Mouse (Mus musculus) liver, embryonic 13.5 days (tissue): ENCODE measurements around the gene Upp2. TPM values are rescaled to one million over a fixed set of nuclear protein-coding genes. Genes with fewer than 3 reads are reported as not detected.

Source experiments
- ATAC-seq: fragments of 200-750 bp; cut with Nextera tagmentation; 2 replicates; pipeline ENCODE4 v1.8.0; 2017; ENCODE audit warnings: low read depth, mild to moderate bottlenecking, moderate number of reproducible peaks, moderate library complexity
- DNase-seq: peaks from one replicate; pipeline ENCODE4 v3.0.0; 2022
- H3K27ac ChIP-seq: fragments of 300-500 bp; sonication (generic); 2 replicates; pipeline ENCODE4 v1.5.1; 2015; ENCODE audit warnings: moderate library complexity, mild to moderate bottlenecking, inconsistent platforms
- H3K27me3 ChIP-seq: fragments of 300-500 bp; sonication (generic); 2 replicates; pipeline ENCODE4 v1.6.1; 2015; ENCODE audit warnings: mild to moderate bottlenecking, inconsistent platforms
- H3K36me3 ChIP-seq: fragments of 300-500 bp; sonication (generic); 2 replicates; pipeline ENCODE4 v1.6.1; 2015; ENCODE audit warnings: mild to moderate bottlenecking, inconsistent platforms
- H3K4me1 ChIP-seq: fragments of 300-500 bp; sonication (generic); replicated peaks from 2 replicates; pipeline ENCODE4 v1.6.1; 2015; ENCODE audit warnings: inconsistent platforms
- H3K4me2 ChIP-seq: fragments of 300-500 bp; sonication (generic); 2 replicates; pipeline ENCODE4 v1.6.1; 2015; ENCODE audit warnings: inconsistent platforms, mild to moderate bottlenecking, moderate library complexity
- H3K4me3 ChIP-seq: fragments of 300-500 bp; sonication (generic); replicated peaks from 2 replicates; pipeline ENCODE4 v1.5.1; 2015; ENCODE audit warnings: mild to moderate bottlenecking, inconsistent platforms
- H3K9ac ChIP-seq: fragments of 300-500 bp; sonication (generic); 2 replicates; pipeline ENCODE4 v1.6.1; 2015; ENCODE audit warnings: mild to moderate bottlenecking, inconsistent platforms
- H3K9me3 ChIP-seq: fragments of 300-500 bp; sonication (generic); replicated peaks from 2 replicates; pipeline ENCODE4 v1.6.1; 2016; ENCODE audit warnings: inconsistent platforms
- WGBS: fragments of 180-500 bp; shearing (Covaris S2); methylation state at CpG from one replicate; pipeline ENCODE4 v1.1.7; 2015; ENCODE audit not compliant: insufficient replicate concordance; 5-methylcytosine and 5-hydroxymethylcytosine counted together
- polyA plus RNA-seq: library from polyadenylated mRNA; unstranded; fragments of >200 nt; fragmentation: Nextera tagmentation; extraction: Ambion mirVana; gene quantifications from 2 replicates; pipeline ENCODE4 v1.2.1, GENCODE M21; 2015

Upp2 gene
- polyA plus RNA-seq, 1 experiment from 2014 or later, result 1.4 TPM

DNA sequence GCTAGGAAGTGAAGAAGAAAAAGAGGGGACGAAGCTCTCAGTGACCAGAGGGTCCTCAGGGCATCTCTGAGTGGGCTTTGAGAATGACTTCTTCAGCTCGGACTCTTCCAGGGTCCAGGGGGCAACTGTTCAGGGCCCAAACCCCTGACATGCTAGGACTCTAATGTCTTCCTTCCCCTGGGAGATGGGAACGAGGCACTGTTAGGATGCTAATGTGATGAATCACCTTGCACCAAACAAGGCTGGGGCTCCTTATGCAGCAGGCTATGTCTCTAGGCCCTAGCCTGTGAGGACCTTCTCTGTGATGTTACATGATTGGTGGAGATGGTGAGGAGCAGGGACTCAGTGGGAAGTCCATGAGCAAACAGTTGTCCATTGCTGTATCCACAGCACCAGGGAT lies 114.3 kb downstream of the Upp2 start:
- DNase-seq, result no peak
- Histone ChIP-seq H3K36me3 (no peaks in the 10 kb centered on the region), H3K4me3 (no peak overlapping the region), H3K27ac (no peak overlapping the region), H3K4me1 (no peaks in the 10 kb centered on the region), H3K4me2 (no peak overlapping the region), H3K9ac (no peak overlapping the region), H3K27me3 (no peaks in the 10 kb centered on the region), H3K9me3 (no peaks in the 10 kb centered on the region)
- no peak for ATAC-seq
- WGBS, result 64% methylated on average over 3 of the region's 3 CpGs

DNA sequence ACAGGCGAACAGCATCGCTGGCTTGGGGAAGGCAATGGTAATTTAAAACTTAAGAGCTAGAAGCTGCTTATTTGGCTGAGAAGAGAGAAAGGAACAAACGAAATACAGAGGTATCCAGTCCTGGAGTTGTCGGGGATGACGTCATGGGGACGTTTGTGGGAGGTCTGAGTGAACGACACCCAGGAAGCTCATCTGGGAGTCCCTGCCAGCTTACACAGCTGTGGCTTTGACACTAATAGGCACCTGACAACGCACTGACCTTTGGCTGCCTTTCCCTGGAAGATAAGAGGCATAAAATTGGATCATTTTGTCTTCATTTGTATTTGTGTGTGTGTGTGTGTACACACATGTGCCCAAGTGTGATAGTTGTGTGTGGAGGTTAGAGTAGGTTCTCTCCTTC lies 130.4 kb downstream of the Upp2 start:
- no peaks in the 10 kb centered on the region for H3K36me3 ChIP-seq
- H3K4me3 ChIP-seq, result no peak overlapping the region
- no peaks in the 10 kb centered on the region for H3K27me3 ChIP-seq
- 58% methylated on average over 8 of the region's 8 CpGs for WGBS
- ATAC-seq, result no peak
- H3K4me2 ChIP-seq, result no peak overlapping the region
- no peaks in the 10 kb centered on the region for H3K9me3 ChIP-seq
- no peak overlapping the region for H3K9ac ChIP-seq
- no peaks in the 10 kb centered on the region for H3K4me1 ChIP-seq
- DNase-seq, result no peak
- H3K27ac ChIP-seq, result no peak overlapping the region

DNA sequence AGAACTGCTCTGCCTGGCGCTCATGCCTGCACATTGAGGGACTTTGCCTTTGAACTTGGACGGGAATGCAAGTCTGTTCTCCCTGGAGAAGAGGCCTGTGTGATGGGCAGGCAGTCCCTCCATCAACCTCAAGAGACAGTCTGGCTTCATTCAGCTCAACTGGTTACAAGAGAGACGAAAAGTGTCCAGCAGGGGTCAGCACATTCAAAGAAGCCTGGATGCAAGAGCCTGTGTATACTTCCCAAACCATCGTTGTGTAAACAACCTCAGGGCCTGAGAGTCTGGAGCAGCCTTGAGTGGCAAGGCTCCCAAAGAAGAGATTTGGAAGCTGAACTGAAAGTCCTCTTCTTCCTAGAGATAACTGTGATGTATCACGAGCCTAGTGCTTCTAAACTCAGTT lies 132.8 kb downstream of the Upp2 start:
- no peak for DNase-seq
- no peaks in the 10 kb centered on the region for H3K36me3 ChIP-seq
- H3K9me3 ChIP-seq, result no peaks in the 10 kb centered on the region
- WGBS, result 20% methylated on average over 5 of the region's 5 CpGs
- no peak overlapping the region for H3K4me2 ChIP-seq
- ATAC-seq, result no peak
- H3K4me3 ChIP-seq, result no peak overlapping the region
- no peaks in the 10 kb centered on the region for H3K27me3 ChIP-seq
- no peaks in the 10 kb centered on the region for H3K4me1 ChIP-seq
- no peak overlapping the region for H3K9ac ChIP-seq
- H3K27ac ChIP-seq, result no peak overlapping the region

DNA sequence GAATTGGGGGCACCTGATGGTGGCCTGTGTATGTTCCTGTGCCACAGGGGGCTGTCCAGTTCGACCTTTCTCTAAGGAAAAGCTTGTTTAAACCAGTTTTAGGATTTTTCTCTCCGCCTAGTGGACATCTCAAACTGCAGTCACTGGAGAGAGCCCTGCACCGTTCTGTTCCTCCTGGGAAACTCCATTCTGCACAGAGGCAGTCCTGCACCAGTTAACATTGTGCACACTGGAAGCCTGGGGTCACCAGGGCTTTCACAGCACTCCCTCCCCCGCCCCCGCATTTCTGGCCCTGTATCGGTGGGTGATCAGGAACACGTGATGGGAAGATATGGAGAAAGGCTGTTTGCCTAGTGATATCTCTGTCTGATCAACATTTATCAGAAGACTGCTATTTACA lies 133.3 kb downstream of the Upp2 start:
- no peak overlapping the region for H3K4me3 ChIP-seq
- no peak overlapping the region for H3K9ac ChIP-seq
- ATAC-seq (no peak), DNase-seq (no peak)
- no peak overlapping the region for H3K4me2 ChIP-seq
- no peaks in the 10 kb centered on the region for H3K36me3 ChIP-seq
- 57% methylated on average over 7 of the region's 7 CpGs for WGBS
- H3K4me1 ChIP-seq, result no peaks in the 10 kb centered on the region
- H3K9me3 ChIP-seq, result no peaks in the 10 kb centered on the region
- H3K27ac ChIP-seq, result no peak overlapping the region
- no peaks in the 10 kb centered on the region for H3K27me3 ChIP-seq

DNA sequence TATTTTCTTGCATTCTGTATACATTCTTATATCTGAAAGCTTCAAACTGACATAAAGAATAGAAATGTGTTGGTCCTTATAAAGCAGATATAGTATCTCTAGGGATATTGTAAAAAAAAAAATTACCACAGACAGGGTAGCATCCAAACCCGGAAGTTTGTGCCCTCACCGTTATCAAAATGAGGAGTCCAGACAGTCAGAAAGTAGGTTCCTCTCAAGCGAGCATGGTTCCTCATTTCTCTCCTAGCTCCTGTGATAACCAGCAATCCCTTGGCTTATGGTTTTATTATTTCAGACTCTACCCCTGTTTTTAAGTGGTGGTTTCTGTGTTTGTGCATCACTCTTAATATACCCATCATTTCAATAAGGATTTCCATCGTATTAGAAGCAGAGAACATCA lies 134.5 kb downstream of the Upp2 start:
- Histone ChIP-seq H3K36me3 (no peaks in the 10 kb centered on the region), H3K27ac (no peak overlapping the region), H3K4me1 (no peaks in the 10 kb centered on the region), H3K4me3 (no peak overlapping the region), H3K4me2 (no peak overlapping the region), H3K9ac (no peak overlapping the region), H3K27me3 (no peaks in the 10 kb centered on the region), H3K9me3 (no peaks in the 10 kb centered on the region)
- WGBS, result 44% methylated on average over 4 of the region's 4 CpGs
- ATAC-seq (no peak), DNase-seq (no peak)

DNA sequence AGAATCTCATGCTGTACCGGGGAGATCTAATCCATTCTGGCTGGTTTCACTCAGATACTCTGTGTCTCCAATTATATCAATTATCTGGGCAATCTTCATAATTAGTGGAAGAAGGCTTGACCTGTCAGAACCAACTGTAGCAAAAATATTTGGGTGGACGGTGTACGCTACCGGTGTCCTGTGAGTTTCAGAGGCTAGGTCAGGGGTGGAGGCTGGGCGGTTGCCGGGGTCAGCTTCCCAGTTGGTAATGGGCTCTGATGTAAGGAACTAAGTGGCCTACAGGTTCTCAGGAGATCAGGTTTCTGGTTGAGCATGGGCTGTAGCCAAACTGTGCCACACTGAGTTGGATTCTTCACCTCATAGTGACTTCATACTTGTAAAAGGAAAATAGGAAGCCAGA lies 136.1 kb downstream of the Upp2 start:
- H3K27ac ChIP-seq, result no peak overlapping the region
- ATAC-seq, result no peak
- 75% methylated on average over 6 of the region's 6 CpGs for WGBS

DNA sequence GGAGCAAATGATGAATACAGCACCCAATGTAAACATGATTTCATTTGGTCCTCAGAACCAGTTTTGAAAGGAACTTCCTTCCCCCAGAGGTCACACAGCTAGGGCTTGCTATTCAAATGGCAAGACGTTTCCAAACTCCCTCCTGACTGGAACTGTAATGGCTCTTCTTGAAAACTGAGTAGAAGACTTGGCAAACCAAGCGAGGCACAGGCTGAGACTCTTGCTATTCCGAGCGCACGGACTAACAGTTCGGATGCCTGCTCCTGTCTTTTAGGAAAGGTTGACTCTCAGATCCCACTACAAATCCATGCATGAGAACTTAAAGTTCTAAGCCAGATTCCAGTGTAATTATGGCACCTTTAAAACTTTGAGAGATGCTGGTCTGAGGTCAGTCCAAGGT lies 136.5 kb downstream of the Upp2 start:
- Histone ChIP-seq H3K9me3 (no peaks in the 10 kb centered on the region), H3K4me2 (no peak overlapping the region), H3K27me3 (no peaks in the 10 kb centered on the region), H3K4me3 (no peak overlapping the region), H3K4me1 (no peaks in the 10 kb centered on the region), H3K36me3 (no peaks in the 10 kb centered on the region), H3K27ac (no peak overlapping the region), H3K9ac (no peak overlapping the region)
- DNase-seq, result no peak
- 71% methylated on average over 6 of the region's 6 CpGs for WGBS
- no peak for ATAC-seq

More for the DNA sequence above, 136.1 kb downstream of the Upp2 start:
- H3K36me3 ChIP-seq, result no peaks in the 10 kb centered on the region
- no peaks in the 10 kb centered on the region for H3K27me3 ChIP-seq
- H3K4me1 ChIP-seq, result no peaks in the 10 kb centered on the region
- DNase-seq, result no peak
- H3K9me3 ChIP-seq, result no peaks in the 10 kb centered on the region
- H3K4me3 ChIP-seq, result no peak overlapping the region
- no peak overlapping the region for H3K9ac ChIP-seq
- H3K4me2 ChIP-seq, result no peak overlapping the region

DNA sequence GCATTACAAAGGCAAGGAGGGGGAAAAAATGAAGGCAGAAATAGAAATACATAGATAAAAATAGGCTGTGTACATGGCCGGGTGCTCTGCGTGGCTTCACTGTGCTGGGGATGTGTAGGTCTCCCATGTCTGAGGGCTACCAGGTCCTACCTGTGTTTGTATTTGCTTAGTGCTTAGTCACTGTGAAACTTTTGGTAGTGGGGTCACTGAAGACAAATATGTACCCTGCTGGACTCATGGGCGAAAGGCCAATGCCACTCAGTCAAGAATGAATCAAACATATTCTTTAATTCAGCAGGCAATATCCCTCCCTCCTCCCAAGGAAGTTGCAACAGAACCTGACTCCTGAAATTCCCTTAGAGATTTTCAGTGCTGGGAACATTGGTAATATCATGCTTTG lies 137.5 kb downstream of the Upp2 start:
- H3K9ac ChIP-seq, result no peak overlapping the region
- H3K9me3 ChIP-seq, result no peaks in the 10 kb centered on the region
- no peak overlapping the region for H3K4me3 ChIP-seq
- no peaks in the 10 kb centered on the region for H3K4me1 ChIP-seq
- WGBS, result 62% methylated on average over 3 of the region's 3 CpGs
- no peak overlapping the region for H3K4me2 ChIP-seq
- H3K27ac ChIP-seq, result no peak overlapping the region
- no peaks in the 10 kb centered on the region for H3K27me3 ChIP-seq
- no peaks in the 10 kb centered on the region for H3K36me3 ChIP-seq
- ATAC-seq, result no peak
- no peak for DNase-seq

DNA sequence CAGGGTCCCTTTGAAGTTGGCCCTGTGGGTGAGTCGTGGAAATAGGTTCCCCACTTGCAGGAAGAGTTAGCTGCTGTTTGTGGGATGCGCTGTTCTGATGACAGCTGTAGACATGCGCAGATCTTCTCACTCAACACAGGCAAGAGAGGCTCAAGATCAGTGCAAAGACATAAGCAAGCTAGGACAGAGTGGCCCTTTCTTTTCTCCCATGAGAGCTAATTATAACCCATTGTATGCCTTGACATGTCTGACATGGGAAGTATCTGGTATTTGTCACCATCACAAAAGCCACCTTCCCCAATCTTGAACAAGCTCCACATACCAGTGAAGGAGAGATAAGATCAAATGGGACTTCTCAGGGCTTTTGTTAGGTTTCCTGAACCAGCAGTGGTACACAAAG lies 140.6 kb downstream of the Upp2 start:
- H3K27me3 ChIP-seq, result no peaks in the 10 kb centered on the region
- no peak overlapping the region for H3K4me3 ChIP-seq
- no peaks in the 10 kb centered on the region for H3K36me3 ChIP-seq
- no peak overlapping the region for H3K4me2 ChIP-seq
- H3K27ac ChIP-seq, result no peak overlapping the region
- ATAC-seq, result no peak
- no peaks in the 10 kb centered on the region for H3K4me1 ChIP-seq
- no peak overlapping the region for H3K9ac ChIP-seq
- 64% methylated on average over 3 of the region's 3 CpGs for WGBS
- no peaks in the 10 kb centered on the region for H3K9me3 ChIP-seq
- no peak for DNase-seq

DNA sequence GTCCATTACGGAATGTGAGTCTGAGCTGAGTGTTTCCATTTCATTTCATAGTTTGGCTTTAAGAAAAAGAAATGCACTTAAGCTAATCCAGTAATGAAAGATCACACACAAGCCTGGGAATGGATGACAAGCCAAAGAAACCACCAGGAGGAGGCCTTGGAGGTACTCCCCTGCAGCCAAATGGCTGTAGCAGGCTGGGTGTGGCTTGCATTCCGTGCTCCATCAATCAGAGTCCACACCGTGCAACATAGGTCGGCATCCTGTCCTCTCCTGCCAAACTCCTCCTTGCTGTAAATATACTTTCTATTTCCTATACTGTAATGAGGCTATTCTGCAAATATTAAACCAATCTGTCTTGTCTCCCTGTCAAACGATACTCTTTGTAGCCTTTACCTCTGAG lies 143.1 kb downstream of the Upp2 start:
- no peak overlapping the region for H3K4me2 ChIP-seq
- H3K4me3 ChIP-seq, result no peak overlapping the region
- ATAC-seq, result no peak
- 56% methylated on average over 5 of the region's 5 CpGs for WGBS
- H3K9ac ChIP-seq, result no peak overlapping the region
- no peak for DNase-seq
- H3K9me3 ChIP-seq, result no peaks in the 10 kb centered on the region
- H3K36me3 ChIP-seq, result no peaks in the 10 kb centered on the region
- H3K4me1 ChIP-seq, result no peaks in the 10 kb centered on the region
- H3K27ac ChIP-seq, result no peak overlapping the region
- no peaks in the 10 kb centered on the region for H3K27me3 ChIP-seq

DNA sequence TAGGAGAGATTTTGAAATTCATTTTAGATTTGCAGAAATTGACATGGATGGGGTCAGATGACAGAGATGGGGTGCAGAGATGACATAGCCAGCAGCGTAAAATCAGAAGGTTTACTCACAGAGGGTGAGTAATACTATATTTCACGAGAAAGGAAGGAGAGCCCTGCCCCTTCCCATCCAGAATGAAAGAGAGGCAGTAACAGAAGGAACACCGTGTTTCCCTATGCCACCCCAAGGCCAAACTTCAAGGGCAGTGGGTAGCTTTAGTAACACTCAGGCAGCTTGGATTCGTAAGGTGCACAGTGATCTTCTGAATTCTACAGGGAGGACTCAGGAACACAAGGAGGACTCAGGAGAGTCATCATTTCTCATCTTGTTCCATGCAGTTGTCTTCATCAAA lies 144.0 kb downstream of the Upp2 start:
- H3K27me3 ChIP-seq, result no peaks in the 10 kb centered on the region
- H3K4me2 ChIP-seq, result no peak overlapping the region
- no peak overlapping the region for H3K27ac ChIP-seq
- DNase-seq, result no peak
- H3K4me1 ChIP-seq, result no peaks in the 10 kb centered on the region
- H3K9me3 ChIP-seq, result no peaks in the 10 kb centered on the region
- no peaks in the 10 kb centered on the region for H3K36me3 ChIP-seq
- ATAC-seq, result no peak
- WGBS, result 63% methylated on average over 4 of the region's 4 CpGs
- H3K4me3 ChIP-seq, result no peak overlapping the region
- no peak overlapping the region for H3K9ac ChIP-seq

DNA sequence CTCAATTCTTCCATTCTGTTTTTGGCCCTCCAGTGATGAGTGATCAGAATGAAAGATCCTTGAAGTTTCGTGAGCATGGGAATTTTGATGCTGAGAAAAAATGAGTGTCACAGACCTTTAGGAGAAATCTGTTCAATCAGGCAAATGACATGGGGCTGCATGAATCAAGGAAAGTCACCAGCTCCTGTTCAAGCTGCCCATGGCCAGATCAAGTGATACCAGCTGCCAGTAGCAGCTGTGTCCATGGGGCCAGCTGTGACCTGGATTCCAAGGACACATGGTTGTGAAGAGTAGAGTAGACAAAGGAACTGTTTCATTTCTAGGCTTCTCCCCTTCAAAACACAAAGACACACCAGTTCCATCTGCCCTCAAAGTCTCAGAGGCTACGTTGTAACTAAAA lies 144.4 kb downstream of the Upp2 start:
- no peak for DNase-seq
- no peak overlapping the region for H3K4me2 ChIP-seq
- peak overlapping the region; percentile 34; the same call in 1 of the 2 replicates for H3K27ac ChIP-seq
- no peaks in the 10 kb centered on the region for H3K36me3 ChIP-seq
- WGBS, result 51% methylated on average over 2 of the region's 2 CpGs
- no peak overlapping the region for H3K9ac ChIP-seq
- ATAC-seq, result no peak
- no peak overlapping the region for H3K4me3 ChIP-seq
- no peaks in the 10 kb centered on the region for H3K4me1 ChIP-seq
- H3K9me3 ChIP-seq, result no peaks in the 10 kb centered on the region
- H3K27me3 ChIP-seq, result no peaks in the 10 kb centered on the region

DNA sequence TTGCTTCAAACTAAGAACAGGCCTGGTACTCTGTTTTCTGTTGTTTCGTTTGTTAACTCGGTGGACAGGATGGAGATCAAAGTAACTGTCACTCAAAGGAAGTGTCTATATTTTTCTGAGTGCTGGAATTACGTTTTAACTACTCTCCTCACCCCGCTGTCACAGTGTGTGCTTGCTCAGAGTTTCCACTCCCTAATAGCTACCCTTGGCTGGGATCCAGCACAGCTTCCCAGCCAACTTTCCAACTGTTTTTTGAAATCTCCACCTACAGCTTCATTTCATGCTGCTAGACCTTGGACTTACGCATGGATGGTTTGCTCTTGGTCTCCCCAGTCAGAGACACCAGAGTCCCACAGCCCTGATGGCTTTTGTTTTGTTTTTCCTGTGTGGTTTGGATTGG lies 144.8 kb downstream of the Upp2 start:
- ATAC-seq (peak; percentile 58; the same call in 1 of the 2 replicates), DNase-seq (no peak)
- Histone ChIP-seq H3K9ac (no peak overlapping the region), H3K36me3 (no peaks in the 10 kb centered on the region), H3K27me3 (no peaks in the 10 kb centered on the region), H3K4me1 (no peaks in the 10 kb centered on the region), H3K4me2 (no peak overlapping the region), H3K4me3 (no peak overlapping the region), H3K9me3 (no peaks in the 10 kb centered on the region), H3K27ac (no peak overlapping the region)
- 48% methylated on average over 5 of the region's 5 CpGs for WGBS
